Mouse (Mus musculus): ENCODE data around the gene Fam3c. TPM values are rescaled to one million over a fixed set of nuclear protein-coding genes. Genes with fewer than 3 reads are reported as not detected.

The Fam3c gene
- polyA plus RNA-seq, 1 experiment from 2014 or later: 104 TPM

GRCm38 (mm10) chr6:22357351-22357750, 1.3 kb upstream of the Fam3c start:
- Histone ChIP-seq H3K27ac (ENCODE audit: low read depth, low read length) (no peak overlapping the region), H3K4me1 (ENCODE audit: control insufficient read depth, insufficient read depth, low read depth, low read length) (peaks cover 12% of the 10 kb centered on the region), H3K27me3 (replicated peaks; ENCODE audit: control insufficient read depth, insufficient read depth, low read length) (no peaks in the 10 kb centered on the region), H3K36me3 (ENCODE audit: control insufficient read depth, insufficient read depth, low read length) (no peaks in the 10 kb centered on the region), H3K9me3 (ENCODE audit: control insufficient read depth, low read length) (no peaks in the 10 kb centered on the region), H3K9ac (ENCODE audit: low read depth, low read length) (no peak overlapping the region), H3K4me3 (ENCODE audit: low read length) (no peak overlapping the region), H3K4me2 (ENCODE audit: low read length) (no peak overlapping the region)
- 98% methylated on average over 4 of the region's 4 CpGs for WGBS
- no peak for ATAC-seq

DNA sequence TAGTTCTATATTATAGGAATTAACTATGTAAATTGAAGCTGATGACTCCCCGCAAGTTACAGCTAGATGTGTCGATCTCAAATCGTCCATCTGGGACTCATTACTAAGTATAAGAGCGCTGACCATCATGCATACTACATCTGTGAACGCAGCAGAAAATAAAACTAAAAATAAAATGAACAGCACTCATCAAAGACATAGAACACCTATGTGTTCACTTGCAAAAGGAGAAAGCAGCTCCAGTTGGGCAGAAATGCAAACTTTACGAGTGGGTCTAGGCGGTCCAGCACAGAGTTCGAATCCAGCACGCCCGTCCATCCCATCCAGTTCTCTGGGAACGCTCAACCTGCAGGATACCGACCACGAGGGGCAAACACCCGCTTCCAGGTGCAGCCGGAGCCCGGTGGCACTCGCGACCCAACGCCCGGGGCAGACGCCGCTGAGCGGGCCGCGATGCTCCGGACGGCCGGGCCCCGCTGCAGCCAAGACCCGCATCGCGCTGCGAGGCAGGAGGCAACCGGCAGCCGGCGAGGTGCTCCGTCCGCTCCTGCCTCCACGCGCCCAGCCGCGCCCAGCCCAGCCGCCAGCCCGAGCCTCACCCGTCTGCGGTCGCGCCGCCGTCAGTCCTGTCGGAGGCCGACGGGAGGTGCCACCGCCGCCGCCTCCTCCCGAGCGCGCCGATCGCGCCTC, 502 bp downstream of the Fam3c start:
- peak overlapping the region; percentile 69 for H3K4me2 ChIP-seq (ENCODE audit: low read length)
- 9% methylated on average over 13 of the region's 62 CpGs for WGBS
- H3K4me1 ChIP-seq (ENCODE audit: control insufficient read depth, insufficient read depth, low read depth, low read length): peaks cover 12% of the 10 kb centered on the region
- H3K27me3 ChIP-seq (replicated peaks; ENCODE audit: control insufficient read depth, insufficient read depth, low read length): no peaks in the 10 kb centered on the region
- peak overlapping the region; percentile 85 for H3K27ac ChIP-seq (ENCODE audit: low read depth, low read length)
- H3K9me3 ChIP-seq (ENCODE audit: control insufficient read depth, low read length): no peaks in the 10 kb centered on the region
- peak; percentile 92 for ATAC-seq
- H3K36me3 ChIP-seq (ENCODE audit: control insufficient read depth, insufficient read depth, low read length): no peaks in the 10 kb centered on the region
- peak overlapping the region; percentile 92 for H3K9ac ChIP-seq (ENCODE audit: low read depth, low read length)
- peak overlapping the region; percentile 91 for H3K4me3 ChIP-seq (ENCODE audit: low read length)

DNA sequence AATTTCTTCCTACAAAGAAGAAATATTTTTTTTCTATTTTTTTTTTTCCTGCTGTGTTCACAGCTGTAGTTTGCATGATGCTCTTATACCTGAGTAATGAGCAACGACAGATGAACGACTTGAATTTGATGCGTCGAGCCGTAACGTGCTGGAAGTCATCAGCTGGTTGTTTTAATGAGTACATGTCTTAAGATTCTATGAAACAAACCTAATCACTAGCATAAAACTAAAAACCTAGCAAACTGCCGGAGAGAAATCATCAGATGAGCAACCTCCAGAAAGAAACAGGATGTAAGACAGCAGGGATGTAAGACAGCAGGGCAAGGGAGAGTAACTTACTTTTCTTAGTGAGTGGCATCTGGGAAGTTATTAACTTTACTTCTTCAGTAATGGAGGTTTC, 1.4 kb downstream of the Fam3c start:
- H3K9me3 ChIP-seq (ENCODE audit: control insufficient read depth, low read length): no peaks in the 10 kb centered on the region
- H3K9ac ChIP-seq (ENCODE audit: low read depth, low read length): no peak overlapping the region
- no peak for ATAC-seq
- H3K4me1 ChIP-seq (ENCODE audit: control insufficient read depth, insufficient read depth, low read depth, low read length): peaks cover 12% of the 10 kb centered on the region
- H3K27me3 ChIP-seq (replicated peaks; ENCODE audit: control insufficient read depth, insufficient read depth, low read length): no peaks in the 10 kb centered on the region
- WGBS: 76% methylated on average over 7 of the region's 7 CpGs
- H3K4me2 ChIP-seq (ENCODE audit: low read length): peak overlapping the region; percentile 69
- H3K27ac ChIP-seq (ENCODE audit: low read depth, low read length): no peak overlapping the region
- peak overlapping the region; percentile 91 for H3K4me3 ChIP-seq (ENCODE audit: low read length)
- H3K36me3 ChIP-seq (ENCODE audit: control insufficient read depth, insufficient read depth, low read length): no peaks in the 10 kb centered on the region

GRCm38 (mm10) chr6:22354031-22354430, 2.0 kb downstream of the Fam3c start:
- H3K27ac ChIP-seq (ENCODE audit: low read depth, low read length): no peak overlapping the region
- no peak for ATAC-seq
- H3K9me3 ChIP-seq (ENCODE audit: control insufficient read depth, low read length): no peaks in the 10 kb centered on the region
- no peak overlapping the region for H3K4me3 ChIP-seq (ENCODE audit: low read length)
- peaks cover 12% of the 10 kb centered on the region for H3K4me1 ChIP-seq (ENCODE audit: control insufficient read depth, insufficient read depth, low read depth, low read length)
- 80% methylated on average over 1 of the region's 1 CpGs for WGBS
- no peak overlapping the region; the same call in 1 of the 2 replicates for H3K4me2 ChIP-seq (ENCODE audit: low read length)
- H3K36me3 ChIP-seq (ENCODE audit: control insufficient read depth, insufficient read depth, low read length): no peaks in the 10 kb centered on the region
- H3K9ac ChIP-seq (ENCODE audit: low read depth, low read length): no peak overlapping the region
- no peaks in the 10 kb centered on the region for H3K27me3 ChIP-seq (replicated peaks; ENCODE audit: control insufficient read depth, insufficient read depth, low read length)

GRCm38 (mm10) chr6:22351551-22351950, 4.5 kb downstream of the Fam3c start:
- Histone ChIP-seq H3K27ac (ENCODE audit: low read depth, low read length) (no peak overlapping the region), H3K4me1 (ENCODE audit: control insufficient read depth, insufficient read depth, low read depth, low read length) (peaks cover 12% of the 10 kb centered on the region), H3K4me2 (ENCODE audit: low read length) (no peak overlapping the region), H3K27me3 (replicated peaks; ENCODE audit: control insufficient read depth, insufficient read depth, low read length) (no peaks in the 10 kb centered on the region), H3K9ac (ENCODE audit: low read depth, low read length) (no peak overlapping the region), H3K36me3 (ENCODE audit: control insufficient read depth, insufficient read depth, low read length) (no peaks in the 10 kb centered on the region), H3K9me3 (ENCODE audit: control insufficient read depth, low read length) (no peaks in the 10 kb centered on the region), H3K4me3 (ENCODE audit: low read length) (no peak overlapping the region)
- 84% methylated on average over 9 of the region's 9 CpGs for WGBS
- no peak for ATAC-seq

DNA sequence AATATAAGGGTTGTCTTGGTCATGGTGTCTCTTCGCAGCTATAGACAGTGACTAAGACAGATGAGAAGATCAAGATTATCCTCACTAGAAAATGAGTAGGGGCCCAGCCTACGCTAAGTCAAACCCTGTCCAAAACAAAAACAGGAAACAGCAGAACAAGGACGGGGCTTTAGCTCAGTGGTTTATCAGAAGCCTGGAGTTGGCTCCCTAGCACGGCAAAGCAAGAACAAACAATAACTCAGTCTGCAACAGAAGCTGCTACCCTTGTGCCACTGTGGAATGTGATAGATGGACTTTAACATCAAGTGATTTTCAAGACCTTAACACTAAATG, 5.8 kb downstream of the Fam3c start:
- Histone ChIP-seq H3K4me3 (ENCODE audit: low read length) (no peak overlapping the region), H3K36me3 (ENCODE audit: control insufficient read depth, insufficient read depth, low read length) (no peaks in the 10 kb centered on the region), H3K9ac (ENCODE audit: low read depth, low read length) (no peak overlapping the region), H3K27me3 (replicated peaks; ENCODE audit: control insufficient read depth, insufficient read depth, low read length) (no peaks in the 10 kb centered on the region), H3K4me2 (ENCODE audit: low read length) (no peak overlapping the region), H3K4me1 (ENCODE audit: control insufficient read depth, insufficient read depth, low read depth, low read length) (peaks cover 10% of the 10 kb centered on the region), H3K9me3 (ENCODE audit: control insufficient read depth, low read length) (no peaks in the 10 kb centered on the region), H3K27ac (ENCODE audit: low read depth, low read length) (no peak overlapping the region)
- no peak for ATAC-seq
- 73% methylated on average over 4 of the region's 4 CpGs for WGBS

- 87% methylated on average over 11 of the region's 11 CpGs for WGBS
- no peak overlapping the region for H3K4me3 ChIP-seq (ENCODE audit: low read length)
- H3K4me1 ChIP-seq (ENCODE audit: control insufficient read depth, insufficient read depth, low read depth, low read length): peaks cover 4% of the 10 kb centered on the region
- no peak for ATAC-seq
- no peak overlapping the region for H3K9ac ChIP-seq (ENCODE audit: low read depth, low read length)
- H3K27me3 ChIP-seq (replicated peaks; ENCODE audit: control insufficient read depth, insufficient read depth, low read length): no peaks in the 10 kb centered on the region
- H3K4me2 ChIP-seq (ENCODE audit: low read length): no peak overlapping the region
- H3K9me3 ChIP-seq (ENCODE audit: control insufficient read depth, low read length): no peaks in the 10 kb centered on the region
- no peak overlapping the region for H3K27ac ChIP-seq (ENCODE audit: low read depth, low read length)
- H3K36me3 ChIP-seq (ENCODE audit: control insufficient read depth, insufficient read depth, low read length): no peaks in the 10 kb centered on the region
Observed at GRCm38 (mm10) chr6:22349531-22350238, 6.4 kb downstream of the Fam3c start.

DNA sequence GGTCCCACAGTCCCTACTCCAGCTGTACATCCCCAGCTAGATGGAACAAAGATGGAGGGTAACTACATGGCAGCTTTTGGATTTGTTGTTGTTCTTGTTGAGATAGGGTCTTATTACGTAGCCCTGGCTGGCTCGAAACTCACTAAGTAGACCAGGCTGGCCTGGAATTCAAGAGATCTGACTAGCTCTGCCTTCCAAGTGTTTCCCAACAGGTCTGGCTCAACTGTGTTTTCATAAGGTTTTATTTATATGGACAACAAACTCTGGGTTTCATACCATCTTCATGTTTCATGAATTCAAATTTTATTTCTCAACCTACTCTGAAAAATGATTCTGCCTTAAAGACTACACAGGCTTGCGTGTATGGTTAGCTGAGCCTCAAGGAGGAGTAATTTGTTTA, 7.1 kb downstream of the Fam3c start:
- H3K4me1 ChIP-seq (ENCODE audit: control insufficient read depth, insufficient read depth, low read depth, low read length): peaks cover under 1% of the 10 kb centered on the region
- H3K9me3 ChIP-seq (ENCODE audit: control insufficient read depth, low read length): no peaks in the 10 kb centered on the region
- no peaks in the 10 kb centered on the region for H3K27me3 ChIP-seq (replicated peaks; ENCODE audit: control insufficient read depth, insufficient read depth, low read length)
- no peak overlapping the region for H3K4me2 ChIP-seq (ENCODE audit: low read length)
- ATAC-seq: no peak
- H3K27ac ChIP-seq (ENCODE audit: low read depth, low read length): no peak overlapping the region
- H3K9ac ChIP-seq (ENCODE audit: low read depth, low read length): no peak overlapping the region
- H3K36me3 ChIP-seq (ENCODE audit: control insufficient read depth, insufficient read depth, low read length): no peaks in the 10 kb centered on the region
- H3K4me3 ChIP-seq (ENCODE audit: low read length): no peak overlapping the region
- 97% methylated on average over 3 of the region's 3 CpGs for WGBS

GRCm38 (mm10) chr6:22348130-22348529, 7.9 kb downstream of the Fam3c start:
- Histone ChIP-seq H3K36me3 (ENCODE audit: control insufficient read depth, insufficient read depth, low read length) (no peaks in the 10 kb centered on the region), H3K4me1 (ENCODE audit: control insufficient read depth, insufficient read depth, low read depth, low read length) (no peaks in the 10 kb centered on the region), H3K4me3 (ENCODE audit: low read length) (no peak overlapping the region), H3K27me3 (replicated peaks; ENCODE audit: control insufficient read depth, insufficient read depth, low read length) (no peaks in the 10 kb centered on the region), H3K27ac (ENCODE audit: low read depth, low read length) (no peak overlapping the region), H3K4me2 (ENCODE audit: low read length) (no peak overlapping the region), H3K9ac (ENCODE audit: low read depth, low read length) (no peak overlapping the region), H3K9me3 (ENCODE audit: control insufficient read depth, low read length) (no peaks in the 10 kb centered on the region)
- WGBS: 86% methylated on average over 4 of the region's 4 CpGs
- no peak for ATAC-seq
